Mouse (Mus musculus): ENCODE results near the gene Erc2. TPM values are rescaled to one million over a fixed set of nuclear protein-coding genes. Genes with fewer than 3 reads are reported as not detected.

Gene Erc2
- 1 to 10 TPM; 3.6 to 5.7 TPM for total RNA-seq (2023)

DNA sequence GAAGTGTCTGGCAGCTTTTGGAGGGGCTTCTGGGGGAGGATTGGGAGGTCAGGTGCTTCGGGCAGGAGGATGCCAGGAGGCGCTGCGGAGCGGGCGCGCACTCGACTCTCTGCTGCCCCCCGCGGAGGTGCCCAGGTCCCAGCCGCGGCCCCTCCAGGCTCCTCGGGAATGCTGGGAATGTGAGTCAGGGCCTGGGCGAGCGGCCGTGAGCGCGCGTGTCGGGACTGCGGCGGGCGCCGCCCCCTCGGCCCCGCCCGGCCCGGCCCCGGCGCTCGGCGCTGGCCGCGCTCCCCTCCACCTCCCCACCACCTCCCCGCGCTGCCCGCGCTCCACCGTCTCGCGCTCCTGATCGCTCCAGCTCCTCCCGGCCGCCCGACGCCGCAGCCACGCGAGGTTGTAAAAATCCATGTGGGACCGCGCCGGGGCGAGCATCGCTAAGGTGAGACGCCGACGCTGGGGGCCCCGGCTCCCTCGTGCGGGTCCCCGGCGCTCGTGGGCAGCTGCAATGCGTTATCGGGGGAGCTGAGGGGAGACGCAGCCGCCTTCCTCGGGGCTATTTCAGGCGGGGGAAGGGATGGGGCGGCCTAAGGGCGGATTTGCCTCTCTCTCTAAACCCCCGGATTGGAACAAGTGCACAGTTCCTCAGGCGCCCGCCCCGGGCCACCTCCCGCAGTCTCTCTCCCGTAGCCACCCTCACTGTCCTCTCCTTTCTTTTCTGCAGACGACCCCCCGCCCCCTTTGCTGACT is at the start of gene Erc2:
Gene Erc2 (plus strand): TSS at position 253 of the 747 bp plus-strand sequence.

DNA sequence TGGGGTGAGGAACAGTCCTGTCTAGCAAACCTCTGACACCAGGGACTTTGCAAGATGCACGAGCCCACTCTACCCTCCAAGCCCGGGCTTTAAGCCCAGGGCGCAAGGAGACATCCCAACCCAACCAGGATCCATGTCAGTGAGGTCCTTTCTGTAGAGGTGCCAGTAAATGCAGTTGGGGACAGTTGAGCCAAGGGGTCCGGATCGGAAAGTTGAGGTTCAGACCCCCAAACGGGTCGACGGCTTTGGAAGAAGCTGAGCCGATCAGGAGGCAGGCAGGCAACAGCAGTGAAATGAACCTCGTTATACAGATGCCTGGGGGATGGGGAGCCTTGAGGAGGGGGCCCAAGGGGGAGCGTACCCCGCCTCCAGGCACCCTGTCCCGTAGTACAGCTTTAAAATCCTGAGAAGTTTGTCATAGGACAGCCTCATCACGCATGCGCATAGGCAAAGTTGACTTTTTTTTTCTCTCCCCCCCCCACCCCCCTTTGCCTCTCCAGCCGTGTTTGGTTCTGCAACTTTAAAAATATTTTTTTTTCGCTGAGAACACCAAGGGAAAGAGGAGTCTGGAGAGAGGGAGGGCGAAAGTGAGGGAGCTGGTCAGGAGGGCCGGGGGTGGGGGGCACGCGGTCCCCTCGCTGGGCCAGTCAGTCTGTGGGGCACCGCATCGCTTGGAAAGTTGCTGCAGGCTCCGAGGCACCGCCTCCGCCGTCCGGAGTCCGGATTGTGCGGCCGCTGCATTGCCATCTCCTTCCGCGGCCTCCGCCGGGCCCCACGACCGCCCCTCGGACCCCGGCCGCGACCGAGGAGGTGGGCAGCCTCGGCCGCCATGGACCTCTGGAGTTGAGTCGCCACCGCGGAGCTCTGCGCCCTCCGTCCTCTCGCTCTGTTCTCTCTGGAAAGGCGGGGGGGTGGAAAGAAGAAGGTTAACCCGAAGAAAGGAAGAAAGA is 882.1 kb downstream of the Erc2 start, which contains the start of gene Wnt5a:
Gene Wnt5a (plus strand): TSS at position 650 of the 950 bp plus-strand sequence.

Other genes starting within 250 kb of the Erc2 start
- 10 to 100 TPM; 13.5 to 14.9 TPM for gene Fam208a, start 193.6 kb upstream of the Erc2 start, total RNA-seq (2023)
- 1 to 10 TPM; 3.4 to 4.2 TPM for gene Ccdc66, start 114.0 kb upstream of the Erc2 start, total RNA-seq (2023)